Mouse (Mus musculus) telencephalon, adult 2 months (tissue): ENCODE data around the gene Tssk6.
A peak's percentile ranks its signal among the peaks of the same experiment; 100 is the strongest.
"Not testable (repeated sequence)": the region's sequence is repeated elsewhere in the genome, so short reads cannot be mapped to it uniquely, and the experiment has no call there.

Experiments
- DNase-seq: peaks from one replicate; pipeline ENCODE4 v3.0.0-alpha.2; 2011; ENCODE audit warnings: low read depth, low spot score

The Tssk6 gene

DNA sequence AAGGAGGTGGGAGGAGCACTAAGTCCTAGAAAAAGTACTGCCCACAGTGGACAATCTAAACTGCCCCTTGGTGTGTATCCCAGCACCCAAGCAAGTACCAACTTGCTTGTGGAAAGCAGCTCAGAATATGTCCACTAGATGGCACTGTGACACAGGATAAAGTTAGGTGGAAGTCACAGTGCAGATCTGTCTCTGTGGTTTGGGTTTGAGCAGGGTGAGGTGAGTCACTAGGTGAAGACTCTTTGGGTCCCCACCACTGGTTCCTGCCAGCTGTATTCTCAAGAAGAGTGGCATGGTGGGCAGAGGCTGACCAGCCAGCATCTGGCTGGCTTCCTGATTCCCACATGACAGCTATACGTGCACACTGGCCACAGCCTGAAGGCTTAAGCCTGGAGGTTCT is 17.0 kb downstream of the Tssk6 start:
- DNase-seq: peak; percentile 81

DNA sequence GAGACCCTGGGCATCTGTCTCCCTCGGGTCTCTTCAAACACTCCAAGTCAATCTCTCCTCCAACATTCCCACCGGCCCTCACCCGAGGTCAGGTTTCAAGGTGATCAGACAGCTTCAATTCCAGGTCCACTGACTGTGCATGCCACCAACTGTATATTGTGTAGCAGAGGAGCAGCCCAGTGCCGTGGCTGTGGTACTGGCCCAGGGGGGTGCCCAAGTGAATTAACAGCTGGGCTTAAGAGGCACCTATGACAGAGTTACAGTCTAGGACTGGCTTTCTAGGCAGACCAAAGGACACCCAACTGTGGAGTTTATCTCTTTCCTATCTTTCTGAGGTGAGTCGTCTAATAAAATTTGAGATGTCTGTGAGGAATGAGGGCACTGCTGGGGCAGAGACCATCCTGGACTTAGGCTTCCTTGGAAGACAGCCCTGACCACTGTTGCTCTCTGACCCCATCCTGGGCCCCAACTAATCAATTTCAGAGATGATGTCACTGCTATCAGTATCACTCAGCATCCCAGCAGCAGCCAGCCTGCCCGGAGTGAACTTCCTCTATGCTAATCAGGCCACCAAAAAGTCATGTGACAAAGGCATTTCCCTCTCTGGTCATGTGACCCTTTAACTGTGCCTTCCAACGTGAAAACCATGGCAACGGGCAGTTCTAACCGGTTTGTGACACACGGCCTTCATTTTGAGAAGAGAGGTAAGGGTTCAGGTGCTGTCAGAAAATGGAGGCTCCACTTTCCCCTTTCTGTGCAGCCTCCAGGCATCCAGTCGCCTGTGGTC is 18.1 kb downstream of the Tssk6 start:
- peak; percentile 33 for DNase-seq

DNA sequence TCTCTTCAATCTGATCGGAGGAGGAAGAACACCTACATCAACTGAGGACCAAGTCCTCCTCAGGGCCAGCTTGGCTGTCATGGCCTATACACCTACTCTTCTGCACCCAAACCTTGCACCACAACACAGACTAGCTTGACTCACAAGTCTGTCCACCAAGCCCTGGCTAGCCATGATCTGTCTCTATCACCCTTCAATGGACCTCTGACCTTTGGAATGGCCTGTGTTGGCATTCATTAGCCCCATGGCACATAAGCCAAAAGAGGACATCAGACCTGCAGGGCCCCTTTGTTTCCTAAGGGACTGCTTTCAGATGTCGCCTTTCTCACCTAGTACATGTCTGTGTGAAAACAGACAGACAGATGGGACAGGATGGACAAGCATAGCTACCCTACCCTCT is 19.2 kb downstream of the Tssk6 start:
- DNase-seq: no peak

DNA sequence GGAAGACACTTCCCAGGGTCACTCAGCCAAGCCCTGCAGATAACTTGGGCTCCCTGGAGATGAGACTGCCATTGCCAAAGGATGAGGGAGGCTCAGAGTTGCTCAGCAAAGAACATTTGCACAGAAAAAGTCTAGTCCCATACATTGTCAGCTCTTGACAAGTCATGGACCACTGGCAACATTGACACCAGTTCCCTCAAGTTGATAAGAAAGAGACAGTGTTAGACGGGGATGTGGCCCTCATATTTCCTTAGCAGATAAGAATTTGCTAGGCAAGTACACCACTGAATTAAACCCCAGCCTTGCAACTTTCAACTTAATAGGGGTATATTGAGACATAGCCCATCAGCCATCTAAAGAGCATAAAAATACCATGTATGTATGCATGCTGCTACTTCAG is 22.0 kb downstream of the Tssk6 start:
- DNase-seq: no peak

DNA sequence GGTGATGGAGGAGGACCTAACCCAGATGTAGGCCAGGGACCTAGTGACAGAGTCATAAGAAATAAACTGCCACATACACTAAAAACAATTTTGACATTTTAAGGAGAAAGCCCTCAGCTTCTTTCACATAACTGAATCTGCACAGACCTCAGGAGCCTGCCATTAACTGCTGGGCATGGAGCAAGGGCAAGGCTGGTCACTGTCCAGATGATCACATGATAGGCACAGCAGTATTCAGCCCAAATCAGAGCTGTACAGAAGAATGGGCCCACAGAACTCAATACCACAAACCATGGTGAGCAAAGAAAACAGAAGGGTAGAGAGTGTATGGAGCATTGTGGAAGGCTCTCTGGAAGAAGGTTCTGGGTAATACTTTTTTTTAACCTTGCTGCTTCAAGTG is 24.9 kb downstream of the Tssk6 start:
- DNase-seq: no peak

DNA sequence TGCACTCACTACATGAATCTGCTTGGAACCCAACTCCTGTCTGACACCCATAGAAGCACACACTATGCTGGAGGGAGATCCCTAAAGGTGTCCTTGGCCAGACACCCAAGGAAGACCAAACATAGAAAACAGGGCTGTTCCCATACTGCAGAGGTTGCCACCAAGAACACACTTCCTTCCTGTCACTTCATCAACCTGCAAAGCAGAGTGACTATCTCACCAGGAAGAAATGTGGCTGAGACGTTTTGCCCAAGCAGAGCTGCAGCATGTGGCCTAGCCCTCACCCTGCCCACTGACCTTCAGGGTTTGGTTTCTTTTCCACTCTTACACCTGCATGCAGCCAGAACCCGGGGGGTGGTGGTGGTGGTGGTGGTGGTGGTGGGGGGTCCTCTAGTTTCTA is 31.8 kb downstream of the Tssk6 start:
- DNase-seq: no peak

DNA sequence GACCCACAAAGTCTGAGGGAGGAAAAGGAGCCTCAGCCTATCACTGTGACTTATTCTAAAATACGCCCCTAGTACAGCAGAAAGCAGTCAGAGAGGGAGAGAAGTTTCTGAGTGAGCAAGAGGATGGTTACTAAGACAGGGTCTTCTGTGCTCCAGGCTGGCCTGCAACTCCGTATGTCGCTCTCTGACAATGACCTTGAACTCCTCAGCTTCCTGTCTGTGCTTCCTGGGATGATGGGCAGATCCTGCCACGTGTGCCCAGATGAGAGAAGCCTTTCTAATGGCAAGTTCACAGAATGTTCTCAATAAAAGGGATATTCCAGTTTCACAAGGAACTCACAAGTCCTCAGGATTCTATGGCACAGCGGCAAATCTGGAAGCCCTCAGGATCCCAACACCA is 32.6 kb downstream of the Tssk6 start:
- no peak for DNase-seq

DNA sequence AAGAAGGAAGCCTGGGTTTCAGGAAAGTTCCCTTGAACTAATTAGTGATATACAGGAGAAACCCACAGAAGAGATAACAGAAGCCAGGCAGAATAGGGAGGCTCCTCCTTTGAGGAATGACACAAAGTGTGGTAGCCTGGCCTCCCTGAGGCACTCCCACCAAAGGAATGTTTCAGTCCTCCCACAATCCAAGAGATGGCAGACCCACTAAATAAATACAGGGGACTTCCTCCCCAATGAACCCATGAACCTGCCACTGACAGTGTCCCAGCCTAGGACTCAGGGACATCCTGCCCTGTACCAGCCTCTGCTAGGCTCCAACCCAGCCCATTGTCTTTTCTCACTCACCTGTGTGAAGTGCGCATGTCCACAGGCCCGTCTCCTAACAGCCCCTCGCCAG is 33.4 kb downstream of the Tssk6 start:
- DNase-seq: no peak

DNA sequence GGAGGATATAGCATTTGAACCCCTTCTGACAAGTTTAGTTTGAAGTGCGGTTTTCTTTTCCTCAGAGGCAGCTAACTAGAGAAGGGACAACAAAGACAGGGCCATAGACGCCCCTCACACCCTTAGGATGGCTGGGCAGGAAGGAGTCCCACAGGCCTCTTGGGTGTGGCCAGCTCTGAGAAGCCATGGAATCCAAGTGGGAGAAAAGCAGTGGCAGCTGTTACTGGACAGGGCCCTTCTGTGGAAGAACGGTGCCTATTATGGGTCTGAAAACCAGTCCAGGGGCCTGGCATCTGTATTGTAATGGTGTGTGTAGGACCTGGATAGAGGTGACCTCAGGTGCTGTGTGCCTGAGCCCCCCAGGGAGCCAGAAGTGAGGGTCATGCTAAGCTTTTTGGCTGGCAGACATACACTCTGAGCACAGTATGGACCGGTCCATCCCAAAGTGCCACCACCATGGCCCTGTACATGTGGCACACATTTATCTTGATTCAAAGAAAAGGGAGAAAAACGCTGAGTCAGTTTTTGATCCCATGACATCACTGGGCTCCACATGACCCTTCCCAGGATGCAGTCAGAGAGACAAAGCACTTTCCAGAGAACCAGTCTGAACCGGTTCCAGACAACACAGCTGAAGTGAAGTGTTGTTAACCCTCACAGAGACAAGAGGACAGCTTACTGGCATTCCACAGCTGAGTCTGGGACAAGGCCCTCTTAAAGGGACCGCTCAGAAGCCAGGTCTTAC is 34.2 kb downstream of the Tssk6 start:
- DNase-seq: peak; percentile 58

DNA sequence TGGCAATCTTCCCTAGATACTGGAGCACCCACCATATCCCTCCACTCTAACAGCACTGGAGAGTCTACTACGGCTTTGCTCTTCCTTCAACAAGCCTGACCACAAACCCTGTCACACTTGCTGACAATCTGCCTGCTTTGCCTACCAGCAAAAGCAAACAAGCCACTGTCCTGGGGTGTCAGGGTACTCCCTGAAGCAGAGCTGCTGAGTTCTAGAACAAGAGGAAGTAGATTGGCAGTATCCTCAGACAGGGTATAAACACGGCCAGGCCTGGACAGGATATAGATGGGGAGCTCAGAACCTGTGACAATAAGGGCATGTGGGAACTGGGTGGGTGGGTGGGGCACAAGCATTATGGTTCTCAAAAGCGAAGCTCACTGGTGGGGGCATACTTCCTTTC is 35.5 kb downstream of the Tssk6 start:
- DNase-seq: no peak

DNA sequence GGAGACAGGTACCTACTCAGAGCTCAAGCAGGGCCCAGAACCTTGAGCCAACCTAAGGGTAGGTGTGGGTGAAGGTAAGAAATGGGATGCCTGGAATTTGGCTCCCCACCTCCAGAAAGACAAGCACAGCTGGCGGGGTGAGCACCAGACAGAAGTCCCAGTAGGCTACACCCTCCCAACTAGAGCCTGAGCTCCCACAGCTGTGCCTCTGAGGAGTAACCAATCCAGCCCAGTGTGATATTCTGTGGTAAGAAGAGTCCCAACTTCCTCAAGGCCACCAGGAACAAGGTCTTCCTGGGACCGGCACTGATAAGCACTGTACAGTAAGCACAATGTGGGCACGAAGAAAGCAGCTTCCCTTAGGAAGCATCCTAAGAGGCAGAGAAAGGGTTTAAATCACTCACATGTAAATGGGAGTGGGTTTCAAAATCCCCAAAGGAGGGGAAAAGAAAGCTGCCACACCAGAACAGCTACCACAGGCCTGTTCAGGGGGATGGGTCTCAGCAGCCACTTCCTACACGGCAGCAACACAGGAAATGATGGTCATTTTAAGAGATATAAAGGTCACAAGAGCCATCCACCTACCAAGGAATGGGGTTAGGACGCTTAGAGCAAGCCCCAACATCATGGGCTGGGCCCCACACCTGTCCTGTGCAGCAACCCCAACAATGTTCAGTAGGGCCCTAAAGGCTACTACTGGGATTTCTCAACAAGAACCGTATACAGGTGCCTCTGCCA is 36.4 kb downstream of the Tssk6 start:
- no peak for DNase-seq

DNA sequence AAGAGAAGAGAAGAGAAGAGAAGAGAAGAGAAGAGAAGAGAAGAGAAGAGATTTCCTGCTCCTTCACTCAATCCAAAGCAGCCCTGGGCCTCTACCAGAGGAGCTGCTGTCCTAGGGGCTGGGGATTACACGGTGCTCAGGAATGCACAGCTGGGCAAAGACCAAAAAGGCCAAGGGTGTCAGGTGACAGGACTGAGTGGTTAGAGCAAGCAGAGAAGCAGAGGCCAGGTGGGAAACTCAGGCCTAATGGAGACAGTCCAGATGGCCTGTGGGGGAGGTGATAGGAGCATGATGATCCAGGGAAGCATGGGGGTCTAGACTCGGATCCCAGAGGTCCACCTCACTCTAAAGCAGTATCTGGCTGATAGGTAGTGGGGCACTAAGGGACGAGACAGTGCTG is 37.6 kb downstream of the Tssk6 start:
- DNase-seq: no peak

DNA sequence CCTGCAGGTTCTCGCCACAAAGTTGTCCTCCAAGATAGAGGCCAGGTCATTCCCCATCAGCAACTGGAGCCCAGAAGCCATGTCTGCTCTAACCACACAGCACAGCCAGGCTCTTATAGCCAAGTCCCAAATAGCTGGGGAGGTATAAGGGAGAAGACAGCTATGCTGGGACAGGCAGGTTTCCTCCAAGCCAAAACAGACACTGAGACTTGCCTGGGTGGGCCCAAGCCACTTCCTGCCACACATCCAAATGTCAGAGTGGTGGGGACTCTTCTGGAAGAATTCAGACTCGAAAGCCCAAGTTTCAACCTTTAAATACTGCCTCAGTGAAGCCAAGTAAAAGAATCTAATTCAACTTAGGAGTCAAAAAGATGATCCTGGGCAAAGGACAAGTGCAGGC is 38.4 kb downstream of the Tssk6 start:
- DNase-seq: no peak

DNA sequence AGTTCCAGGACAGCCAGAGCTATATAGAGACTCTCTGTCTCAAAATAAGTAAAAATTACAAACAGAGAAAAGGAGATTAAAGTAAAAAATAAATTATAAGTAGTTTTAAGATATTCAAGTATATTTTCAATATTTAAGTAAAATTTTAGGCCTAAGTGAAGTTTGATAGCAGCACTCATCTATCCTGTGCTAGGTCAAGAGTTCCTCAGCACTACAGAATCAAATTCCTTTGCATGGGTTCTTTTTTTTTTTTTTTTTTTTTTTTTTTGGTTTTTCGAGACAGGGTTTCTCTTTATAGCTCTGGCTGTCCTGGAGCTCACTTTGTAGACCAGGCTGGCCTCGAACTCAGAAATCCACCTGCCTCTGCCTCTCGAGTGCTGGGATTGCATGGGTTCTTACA is 40.5 kb downstream of the Tssk6 start:
- not testable (repeated sequence) for DNase-seq

DNA sequence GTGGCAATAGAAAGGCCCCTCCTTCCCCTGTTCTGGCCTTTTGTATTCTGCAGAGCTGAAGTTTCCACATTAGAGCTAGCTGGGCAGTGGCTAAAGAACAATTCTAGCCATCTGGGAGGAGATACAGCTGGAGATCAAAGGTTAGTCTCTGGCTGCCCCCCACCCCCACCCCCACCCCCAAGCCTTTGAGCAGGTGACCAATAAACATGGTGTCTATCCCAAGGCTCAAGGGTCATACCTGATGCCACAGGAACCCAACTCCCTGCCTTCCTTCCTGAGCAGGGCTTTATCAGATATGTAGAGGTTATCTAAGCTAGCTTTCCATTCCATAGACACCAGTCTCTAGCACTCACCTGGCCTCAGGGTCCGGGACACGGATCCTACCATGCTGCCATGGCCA is 48.3 kb downstream of the Tssk6 start:
- DNase-seq: no peak
